Mouse (Mus musculus) thymus, postnatal 25 days (tissue): ENCODE results near the gene Lmtk2.

ENCODE experiments used
- DNase-seq: peaks from one replicate; pipeline ENCODE4 v3.0.0; 2022

Lmtk2 gene

DNA sequence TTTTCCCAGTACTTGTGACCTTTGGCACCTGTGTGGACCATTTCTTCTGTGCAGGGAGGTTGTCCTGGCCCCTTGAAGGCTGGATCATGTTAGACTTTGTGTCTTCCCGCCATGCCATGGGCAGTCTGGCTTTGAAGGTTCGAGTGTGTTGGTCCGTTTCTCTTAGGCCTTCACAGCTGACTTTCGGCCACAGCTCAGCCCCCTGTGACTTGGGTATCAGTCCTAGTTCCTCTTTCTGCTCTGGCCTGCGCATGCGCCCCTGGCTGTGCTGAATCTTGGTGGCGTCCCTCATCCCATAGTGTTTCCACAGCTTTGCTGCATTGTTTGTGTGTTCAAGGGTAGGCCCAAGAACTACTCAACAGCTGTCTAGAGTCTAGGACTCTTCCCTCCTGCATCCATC, 81.0 kb downstream of the Lmtk2 start:
- no peak for DNase-seq

DNA sequence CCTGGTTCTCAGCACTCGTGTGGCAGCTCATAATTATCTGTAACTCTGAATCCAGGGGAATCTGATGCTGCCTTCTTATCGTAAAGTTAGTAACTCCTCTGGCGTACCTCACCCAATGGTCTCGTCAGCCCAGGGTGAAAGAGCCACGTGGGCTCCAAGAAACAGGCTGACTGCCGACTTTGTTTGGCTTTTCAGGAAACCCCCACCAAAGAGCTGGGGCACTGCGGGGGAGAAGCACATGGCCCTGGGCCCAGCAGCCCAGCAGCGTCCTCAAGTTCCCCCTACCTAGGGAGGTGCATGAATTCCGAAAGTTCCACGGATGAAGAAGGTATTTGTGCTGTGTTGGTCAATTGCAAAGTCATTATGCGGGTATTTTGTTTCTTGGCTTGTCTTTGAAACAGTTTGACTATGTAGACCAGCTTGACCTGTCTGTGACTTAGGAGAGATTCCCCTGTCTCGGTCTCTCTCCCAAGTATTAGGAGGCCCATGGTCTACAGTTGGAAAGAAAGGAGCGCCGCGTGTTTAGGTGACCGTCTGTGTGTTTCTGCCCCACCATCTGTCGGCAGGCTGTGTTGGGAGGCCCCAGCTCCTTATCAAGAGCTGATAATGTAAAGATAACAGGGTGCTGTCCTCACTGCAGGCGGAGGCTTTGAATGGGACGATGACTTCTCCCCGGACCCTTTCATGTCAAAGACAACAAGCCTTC, 82.5 kb downstream of the Lmtk2 start:
- no peak for DNase-seq

DNA sequence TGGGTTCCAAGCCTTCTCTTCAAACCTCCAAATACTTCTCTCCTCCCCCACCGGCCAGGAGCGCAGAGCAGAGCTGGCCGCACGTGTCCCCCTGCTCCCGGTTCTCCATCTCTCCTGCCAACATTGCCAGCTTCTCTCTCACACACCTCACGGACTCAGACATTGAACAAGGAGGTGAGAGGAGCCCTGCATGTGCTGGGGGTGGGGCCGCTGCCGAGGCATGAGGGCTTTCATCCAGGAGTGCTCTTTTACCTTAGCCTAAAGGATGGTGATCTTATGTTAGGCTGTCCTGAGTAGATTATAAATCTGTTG, 83.0 kb downstream of the Lmtk2 start:
- DNase-seq: no peak

DNA sequence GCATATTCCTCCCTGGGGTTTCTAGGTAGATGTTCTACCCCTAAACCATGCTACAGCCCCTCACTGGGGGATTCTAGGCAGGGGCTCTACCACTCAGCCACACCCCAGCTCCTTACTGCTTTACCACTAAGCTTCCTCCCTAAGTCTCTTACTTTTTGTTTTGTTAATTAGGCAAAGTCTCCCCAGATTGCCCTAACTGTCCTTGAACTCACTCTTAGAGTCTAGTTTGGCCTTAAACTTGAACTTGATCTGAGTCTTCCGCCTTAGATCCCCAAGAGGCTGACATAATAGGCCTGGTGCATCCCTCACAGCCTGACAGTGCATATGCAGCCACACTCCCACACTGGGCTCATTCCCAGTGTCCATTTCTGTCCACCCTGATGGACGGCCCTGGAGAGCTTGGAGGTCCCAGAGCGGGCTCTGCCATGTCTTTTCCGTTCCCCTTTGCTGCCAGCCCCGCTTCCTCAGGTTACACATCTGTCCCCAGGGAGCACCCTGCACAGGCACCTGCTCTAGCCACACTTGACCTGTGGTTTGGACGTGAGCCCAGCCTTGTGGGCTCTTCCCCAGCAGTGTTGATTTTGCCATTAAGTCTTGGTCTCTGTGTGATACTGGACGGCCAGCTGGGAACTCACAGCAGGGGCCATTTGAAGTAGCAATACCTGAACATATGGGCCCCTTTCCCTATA, 83.6 kb downstream of the Lmtk2 start:
- no peak for DNase-seq

DNA sequence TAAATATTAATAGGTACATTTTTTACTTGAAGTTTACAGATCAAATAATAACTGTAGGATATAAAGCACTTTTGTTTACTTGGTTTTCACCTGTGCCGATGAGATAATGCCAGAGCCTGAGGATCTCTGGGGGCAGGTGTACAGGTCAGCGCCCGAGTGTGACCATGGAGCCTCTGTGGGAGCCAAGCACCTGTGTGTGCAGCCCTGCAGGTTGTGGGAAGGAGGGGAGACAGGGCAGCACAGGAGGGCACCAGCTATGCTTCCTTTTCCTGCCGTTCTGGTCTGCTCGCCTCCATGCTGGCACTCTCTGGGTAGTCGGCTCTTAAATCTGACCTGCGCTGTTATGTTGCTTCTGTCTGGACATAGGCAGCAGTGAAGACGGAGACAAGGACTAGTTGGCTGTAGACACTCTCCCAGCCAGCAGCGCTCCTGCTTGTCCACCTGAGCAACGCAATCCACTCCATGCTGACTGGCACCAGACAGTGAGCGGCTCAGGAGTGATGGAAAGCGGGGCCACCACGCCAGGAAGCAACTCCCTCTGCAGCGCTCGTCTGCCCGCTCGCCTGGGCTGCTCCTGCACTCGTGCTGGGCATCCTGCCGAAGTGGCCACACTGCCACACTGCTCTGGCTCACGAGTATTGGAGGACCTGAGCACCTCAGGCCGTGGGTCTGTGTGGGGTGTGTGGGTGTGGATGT, 84.3 kb downstream of the Lmtk2 start:
- DNase-seq: no peak

DNA sequence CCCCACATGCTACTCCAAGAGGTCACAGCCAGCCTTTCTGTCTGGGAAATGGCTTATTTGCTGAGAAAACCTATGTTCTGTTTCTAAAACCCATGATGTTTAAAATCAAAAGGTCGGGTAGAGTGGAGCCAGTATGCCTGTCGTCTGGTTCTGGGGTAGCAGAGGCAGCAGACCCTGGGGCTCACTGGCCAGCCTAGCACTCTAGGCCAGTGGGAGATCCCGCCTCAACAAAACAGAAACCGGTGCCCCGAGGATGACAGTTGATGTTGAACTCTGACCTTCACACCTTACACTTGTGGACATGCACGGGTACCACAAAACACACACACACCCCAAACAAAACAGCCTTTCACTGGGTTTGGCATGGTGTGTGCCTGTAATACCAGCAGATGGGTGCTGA, 88.2 kb downstream of the Lmtk2 start:
- no peak for DNase-seq

DNA sequence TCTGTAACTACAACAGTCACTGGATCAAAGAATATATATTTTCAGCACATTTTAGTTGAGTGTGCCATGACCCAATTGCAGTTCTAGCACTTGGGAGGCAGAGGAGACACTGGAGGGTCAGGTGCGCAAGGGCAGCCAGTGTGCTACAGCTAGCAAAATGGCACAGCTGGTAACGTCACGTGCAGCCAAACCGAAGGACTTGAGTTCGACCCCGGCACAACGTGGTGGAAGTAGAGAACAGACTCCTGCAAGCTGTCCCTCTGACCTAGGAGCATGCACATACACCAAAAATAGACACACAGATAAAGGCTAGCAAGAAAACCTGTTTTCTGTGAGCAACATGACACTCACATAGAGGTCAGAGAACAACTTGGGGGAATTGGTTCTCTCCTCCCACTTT, 89.1 kb downstream of the Lmtk2 start:
- DNase-seq: no peak

DNA sequence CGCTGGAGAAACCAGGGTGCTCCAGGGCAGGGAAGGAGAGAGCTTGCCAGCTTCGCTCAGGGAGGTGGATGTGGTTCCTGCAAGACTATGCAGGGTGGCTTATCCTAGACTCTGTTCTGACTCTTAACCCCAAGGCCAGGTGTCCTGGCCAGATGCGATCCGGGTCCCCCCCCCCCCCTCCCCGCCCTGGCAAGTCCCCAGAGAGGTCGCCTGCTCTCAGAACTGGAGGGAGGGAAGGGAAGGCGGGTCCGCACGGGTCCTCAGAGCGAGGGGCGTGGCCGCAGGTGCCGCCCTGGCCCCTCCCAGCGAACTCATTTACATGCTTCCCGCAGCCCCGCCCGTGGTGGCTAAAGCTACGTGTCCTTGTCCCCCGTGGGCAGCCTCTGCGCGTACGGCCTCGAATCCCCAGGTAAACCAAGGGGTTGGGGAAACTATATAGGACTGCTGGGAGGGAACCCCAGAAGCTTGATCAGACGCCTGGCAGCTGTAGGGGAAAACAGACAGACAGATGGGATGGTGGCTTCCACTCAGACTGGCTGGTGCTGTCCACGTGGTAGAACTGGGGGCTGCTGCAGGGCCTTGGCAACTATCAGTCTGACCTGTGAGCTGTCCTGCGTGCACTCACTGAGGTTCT, 89.8 kb downstream of the Lmtk2 start, which contains the start of gene Bhlha15:
Gene Bhlha15 (plus strand): TSS at position 337 of the 634 bp plus-strand sequence.
- peak; percentile 74 for DNase-seq

DNA sequence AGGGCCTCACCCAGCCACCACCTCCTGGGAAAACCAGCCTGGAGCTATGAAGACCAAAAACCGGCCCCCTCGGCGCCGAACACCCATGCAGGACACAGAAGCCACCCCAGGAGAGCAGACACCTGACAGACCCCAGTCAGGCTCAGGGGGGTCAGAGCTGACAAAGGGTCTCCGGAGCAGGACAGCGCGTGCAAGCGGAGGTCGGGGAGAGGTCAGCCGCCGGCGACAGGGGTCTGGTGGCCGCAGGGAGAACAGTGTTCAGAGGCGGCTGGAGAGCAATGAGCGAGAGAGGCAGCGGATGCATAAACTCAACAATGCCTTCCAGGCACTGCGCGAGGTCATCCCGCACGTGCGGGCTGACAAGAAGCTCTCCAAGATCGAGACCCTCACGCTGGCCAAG, 90.8 kb downstream of the Lmtk2 start:
- DNase-seq: no peak

DNA sequence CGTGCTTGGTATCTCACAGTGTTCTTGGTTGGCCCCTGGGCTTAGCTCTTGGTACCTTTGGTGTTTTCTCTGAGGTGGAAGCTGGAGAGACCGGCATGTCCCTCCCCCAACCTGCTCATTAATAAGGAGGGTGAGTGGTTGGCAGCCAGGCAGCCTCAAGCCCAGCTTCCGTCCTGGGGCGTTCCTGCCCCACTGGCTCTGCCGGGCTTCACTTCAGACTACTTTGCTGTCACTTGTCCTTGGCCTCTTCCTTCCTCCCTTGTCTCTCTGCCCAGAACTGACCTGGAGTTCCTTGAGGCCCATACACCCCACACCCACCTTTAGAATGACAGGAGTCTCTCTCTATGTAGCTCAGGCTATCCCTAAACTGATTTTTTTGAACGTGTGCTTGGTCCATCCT, 92.4 kb downstream of the Lmtk2 start:
- DNase-seq: no peak

DNA sequence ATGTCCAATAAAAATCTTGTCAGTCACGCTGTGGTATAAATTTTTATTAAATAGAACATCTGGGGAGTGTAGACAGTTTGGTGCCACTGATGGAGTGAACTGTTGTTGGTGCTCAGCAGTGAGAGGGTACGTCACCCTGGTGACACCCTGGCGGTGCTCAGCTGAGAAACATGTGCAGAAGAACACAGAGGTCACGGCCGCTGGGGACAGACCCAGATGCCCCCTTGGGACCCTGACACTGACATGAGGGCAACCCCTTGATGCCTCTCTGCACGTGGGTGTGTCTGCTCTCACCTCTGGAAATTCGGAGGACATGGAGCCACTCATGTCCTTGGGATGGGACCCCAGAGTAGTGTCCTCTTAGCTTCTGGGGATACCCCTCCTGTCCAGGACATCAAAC, 94.2 kb downstream of the Lmtk2 start:
- DNase-seq: no peak

DNA sequence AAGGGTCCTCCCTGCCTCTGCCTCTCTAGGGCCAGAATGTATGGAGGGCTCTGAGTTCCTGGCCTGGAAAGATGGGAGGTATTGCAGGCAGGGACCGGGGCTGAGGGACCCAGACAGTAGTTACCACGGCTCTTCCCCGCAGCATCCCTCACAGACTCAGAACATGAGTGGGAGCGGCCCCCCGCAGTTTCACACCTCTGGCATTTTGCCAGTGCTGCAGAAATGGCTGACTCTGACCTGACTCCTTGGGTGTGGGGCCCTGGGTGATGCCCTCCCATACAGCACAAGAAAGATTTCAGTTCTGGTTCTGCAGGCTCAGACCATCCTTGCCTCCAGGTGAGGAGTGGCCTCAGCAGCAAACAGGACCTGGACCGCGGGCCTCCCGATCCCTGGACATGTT, 95.3 kb downstream of the Lmtk2 start:
- no peak for DNase-seq

DNA sequence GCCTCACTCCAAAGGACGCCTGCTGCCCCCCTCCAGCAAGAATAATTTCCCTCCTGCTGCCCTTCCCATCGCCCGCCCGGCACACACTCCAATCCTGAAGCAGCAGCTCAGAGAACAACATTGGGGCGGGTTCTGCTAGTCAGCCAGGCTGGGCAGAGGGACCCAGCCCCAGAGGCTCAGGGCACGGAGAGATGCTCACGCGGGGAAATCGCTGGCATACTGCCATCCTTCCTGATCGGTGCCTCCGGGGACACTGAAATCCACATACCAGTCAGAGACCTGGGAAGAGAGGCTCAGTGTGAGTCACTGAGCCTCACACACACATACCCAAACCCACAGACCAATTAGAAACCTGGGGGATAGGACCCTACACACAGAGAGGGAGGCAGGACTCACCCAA, 100.4 kb downstream of the Lmtk2 start:
- no peak for DNase-seq

DNA sequence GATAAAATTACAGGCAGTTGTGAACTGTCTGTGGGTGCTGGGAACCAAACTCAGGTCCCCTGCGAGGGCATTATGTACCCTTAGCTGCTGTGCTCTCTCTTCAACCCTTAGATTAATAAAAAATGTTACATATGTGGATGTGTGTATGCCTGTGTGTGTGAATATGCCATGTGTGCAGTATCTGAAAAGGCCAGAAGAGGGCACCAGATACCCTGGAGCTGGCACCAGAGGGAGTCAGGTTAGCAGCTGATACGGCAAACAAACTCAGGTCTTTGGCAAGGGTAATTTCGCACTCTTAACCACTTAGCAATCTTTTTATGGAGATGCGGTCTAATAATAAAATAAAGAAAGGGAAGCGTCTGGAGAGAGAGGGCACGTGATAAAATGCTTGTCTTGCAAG, 102.2 kb downstream of the Lmtk2 start:
- no peak for DNase-seq

DNA sequence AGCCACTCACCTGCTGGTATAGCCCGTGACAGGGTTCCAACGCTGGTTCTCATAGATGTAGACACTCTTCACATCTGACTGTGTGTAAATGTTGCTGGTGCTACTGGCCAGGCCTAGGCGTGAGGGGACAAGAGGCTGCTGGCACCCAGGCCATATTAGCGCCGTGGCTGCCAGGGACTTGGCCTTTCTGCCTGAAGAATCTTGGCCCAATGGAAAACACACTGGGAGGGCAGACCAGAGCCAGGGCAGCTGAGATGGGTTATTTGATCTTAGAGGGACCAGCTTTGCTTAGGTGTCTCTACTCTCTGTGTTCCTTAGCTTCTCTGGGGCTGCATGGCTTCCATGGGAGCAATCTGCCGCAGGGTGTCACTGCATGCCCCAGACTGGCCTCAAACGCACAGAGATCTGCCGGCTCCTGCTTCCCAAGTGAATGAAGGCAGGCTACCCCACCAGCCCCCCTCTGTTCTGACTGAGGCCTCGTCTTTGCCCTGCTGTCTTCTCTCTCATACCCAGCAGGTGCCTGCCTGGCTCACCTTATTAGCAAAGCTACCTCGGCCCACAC, 103.2 kb downstream of the Lmtk2 start:
- no peak for DNase-seq

DNA sequence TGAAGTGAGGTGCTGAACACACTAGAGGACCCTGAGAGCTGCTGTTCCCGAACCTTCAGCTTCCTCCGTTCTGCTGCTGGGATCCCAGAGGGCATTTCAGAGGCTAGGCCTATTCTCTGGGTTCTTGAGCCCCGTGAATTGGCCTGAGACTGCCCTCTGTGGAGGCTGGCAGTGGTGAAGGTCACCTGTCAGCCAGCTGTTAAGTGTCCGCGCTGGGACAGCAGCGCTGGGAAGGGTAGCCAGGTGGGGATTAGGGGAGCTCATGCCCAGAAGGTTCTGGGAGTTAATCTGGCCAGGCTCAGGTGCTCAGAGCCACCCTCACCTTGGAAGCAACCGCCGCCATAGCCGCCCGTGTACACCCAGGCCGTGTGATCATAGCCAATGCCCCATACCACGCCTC, 104.1 kb downstream of the Lmtk2 start:
- DNase-seq: no peak

DNA sequence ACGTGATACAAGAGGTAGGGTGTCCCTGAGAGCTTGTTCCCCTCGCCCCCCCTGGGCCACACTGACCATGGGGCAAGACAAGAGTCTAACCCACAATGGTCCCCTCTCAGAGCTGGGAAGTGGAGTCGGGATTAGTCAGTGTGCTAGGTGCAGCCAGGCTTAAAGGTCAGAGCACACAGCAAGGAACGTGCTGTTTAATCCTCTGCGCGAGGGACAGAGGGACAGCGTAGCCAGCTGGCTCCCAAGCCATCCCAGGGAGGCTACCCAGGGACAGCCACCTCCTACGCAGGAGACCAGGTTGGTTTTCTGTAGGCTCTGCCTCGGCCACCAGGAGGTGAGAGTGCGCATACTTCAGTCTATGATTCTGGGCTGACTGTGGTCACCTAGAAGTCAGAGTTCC, 104.7 kb downstream of the Lmtk2 start:
- no peak for DNase-seq

DNA sequence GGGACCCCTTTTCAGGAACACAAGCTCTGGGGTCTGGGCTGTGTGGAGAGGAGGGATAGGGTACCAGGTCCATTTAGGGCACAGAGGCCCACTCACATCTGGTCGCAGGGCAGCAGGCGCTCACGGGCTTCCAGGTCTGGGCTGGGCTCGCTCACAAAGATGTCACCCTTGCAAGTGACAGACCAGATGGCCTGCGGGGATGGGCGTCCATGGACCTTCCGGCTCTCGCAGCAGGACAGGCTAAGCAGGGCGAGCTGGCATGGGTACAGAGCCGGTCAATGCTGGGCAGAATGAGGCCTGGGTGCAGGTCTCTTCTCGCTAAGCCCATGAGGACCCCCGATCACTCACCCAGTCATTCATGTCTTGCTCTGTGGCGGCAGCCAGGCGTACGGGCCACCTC, 105.8 kb downstream of the Lmtk2 start:
- no peak for DNase-seq

DNA sequence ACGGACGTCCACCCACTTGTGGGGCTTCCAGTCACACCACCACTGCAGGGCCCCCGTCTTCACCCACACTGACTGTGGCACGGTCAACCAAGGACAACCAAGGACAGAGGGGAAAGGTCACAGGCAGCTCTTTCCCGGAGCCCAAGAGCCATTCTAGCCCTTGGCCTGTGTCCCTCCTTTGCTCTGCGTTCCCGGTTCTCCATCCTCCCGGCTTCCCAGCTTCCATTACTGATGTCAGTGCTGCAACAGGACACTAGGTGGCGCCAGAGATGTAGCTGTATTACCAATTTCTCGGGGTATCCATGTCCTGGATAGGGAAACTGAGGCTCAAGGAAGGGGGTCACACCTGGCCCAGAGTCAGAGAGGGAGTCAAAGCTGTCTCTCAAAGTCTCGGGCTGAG, 107.2 kb downstream of the Lmtk2 start:
- DNase-seq: peak; percentile 35

DNA sequence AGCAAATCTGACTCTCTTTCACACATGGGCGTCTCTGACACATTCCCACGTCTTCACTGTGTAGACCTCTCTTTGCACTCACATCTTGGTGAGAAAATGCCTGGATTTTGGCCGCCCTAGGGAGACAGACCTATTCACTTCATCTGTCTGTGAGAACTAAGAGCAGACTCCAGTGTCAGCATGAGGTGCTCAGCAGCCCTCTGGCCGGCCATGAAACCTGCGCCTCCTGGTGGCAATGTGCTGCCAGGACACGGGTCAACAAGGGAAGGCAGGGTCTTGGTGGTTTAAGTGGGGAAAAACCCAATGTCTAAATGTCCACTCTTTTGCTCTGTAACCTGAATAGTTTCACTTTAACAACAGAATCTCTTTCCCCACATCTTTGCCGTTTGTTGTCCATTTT, 114.2 kb downstream of the Lmtk2 start:
- DNase-seq: peak; percentile 63

DNA sequence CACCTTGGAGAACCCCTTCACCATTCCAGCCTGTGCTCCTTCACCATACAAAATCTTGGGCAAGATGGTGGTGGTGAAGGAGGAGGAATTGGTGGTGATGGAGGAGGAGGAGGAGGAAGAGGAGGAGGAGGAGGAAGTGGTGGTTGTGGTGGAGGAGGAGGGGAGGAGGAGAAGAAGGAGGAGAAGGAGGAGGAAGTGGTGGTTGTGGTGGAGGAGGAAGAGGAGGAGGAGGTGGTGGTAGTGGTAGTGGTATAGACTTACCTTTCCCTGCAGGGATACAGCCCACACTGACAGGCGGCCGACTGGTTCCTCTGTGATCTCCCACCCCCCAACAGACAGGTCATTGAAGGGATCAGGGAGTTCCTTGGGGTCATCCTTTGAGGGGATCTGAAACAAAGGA, 115.8 kb downstream of the Lmtk2 start:
- no peak for DNase-seq

DNA sequence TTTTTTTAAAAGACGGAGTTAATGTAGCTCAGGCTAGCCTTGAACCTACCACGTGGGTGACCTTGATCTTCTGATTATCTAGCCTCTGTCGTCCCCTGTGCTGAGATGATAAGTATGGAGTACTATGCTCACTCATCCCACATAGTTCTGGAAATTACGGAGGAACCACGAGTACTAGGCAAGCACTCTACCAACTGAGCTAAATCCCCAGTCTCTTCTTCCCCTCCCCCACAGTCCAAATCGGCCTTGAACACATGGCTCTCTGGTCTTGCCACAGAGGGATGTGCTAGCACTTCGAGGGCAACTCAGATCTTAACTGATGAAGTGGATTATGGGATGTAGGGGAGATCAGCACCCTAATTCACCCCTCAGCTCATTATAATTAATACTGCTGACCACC, 117.8 kb downstream of the Lmtk2 start:
- no peak for DNase-seq

DNA sequence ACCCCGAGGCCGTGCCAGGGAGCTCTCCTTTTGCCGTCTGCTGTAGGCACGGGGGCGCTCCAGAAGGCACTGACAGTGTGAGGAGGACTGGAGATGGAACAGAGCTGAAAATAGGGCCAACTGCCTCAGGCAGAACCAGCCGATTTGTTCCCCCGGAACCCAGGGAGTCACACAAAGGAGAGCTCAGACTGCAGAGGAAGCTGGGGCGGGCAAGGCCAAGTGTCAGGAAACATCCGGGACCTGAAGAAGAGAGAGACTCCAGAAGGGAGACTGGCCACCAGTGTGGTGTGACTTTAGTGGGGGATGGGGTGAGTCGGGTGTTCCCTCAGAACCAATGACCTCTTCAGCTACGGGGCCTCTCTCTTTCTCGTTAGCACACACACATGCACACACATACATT, 119.1 kb downstream of the Lmtk2 start:
- DNase-seq: no peak

DNA sequence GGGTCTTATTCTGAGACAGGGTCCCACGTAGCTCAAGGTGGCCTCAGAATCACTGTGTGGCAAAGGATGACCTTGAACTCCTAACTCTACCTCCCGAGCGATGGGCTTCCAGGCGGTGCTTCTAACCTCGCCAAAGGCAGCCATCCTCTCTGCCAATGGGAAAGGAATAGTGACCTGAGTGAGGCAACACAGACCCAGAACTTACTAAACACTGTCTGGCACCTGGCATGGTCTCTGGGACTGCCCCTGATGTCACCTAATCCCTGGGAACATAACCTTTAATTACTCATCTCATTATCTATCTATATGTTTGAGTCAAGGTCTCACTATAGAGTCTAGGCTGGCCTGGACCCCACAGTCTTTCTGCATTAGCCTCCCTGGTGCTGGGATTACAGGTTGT, 119.7 kb downstream of the Lmtk2 start:
- DNase-seq: no peak
